Mouse (Mus musculus) intestine, embryonic 15.5 days (tissue): ENCODE data around the gene Cdk18. TPM values are rescaled to one million over a fixed set of nuclear protein-coding genes. Genes with fewer than 3 reads are reported as not detected.

ENCODE experiments used
- ATAC-seq: fragments of 200-750 bp; cut with Nextera tagmentation; 2 replicates; pipeline ENCODE4 v1.8.0; 2017; ENCODE audit warnings: moderate TSS enrichment, moderate library complexity
- H3K27ac ChIP-seq: fragments of 300-500 bp; sonication (generic); 2 replicates; pipeline ENCODE4 v1.5.1; 2015; ENCODE audit warnings: mild to moderate bottlenecking, inconsistent platforms
- H3K27me3 ChIP-seq: fragments of 300-500 bp; sonication (generic); replicated peaks from 2 replicates; pipeline ENCODE4 v1.6.1; 2015; ENCODE audit warnings: inconsistent platforms
- H3K36me3 ChIP-seq: fragments of 300-500 bp; sonication (generic); 2 replicates; pipeline ENCODE4 v1.6.1; 2015; ENCODE audit warnings: inconsistent platforms
- H3K4me1 ChIP-seq: fragments of 300-500 bp; sonication (generic); replicated peaks from 2 replicates; pipeline ENCODE4 v1.6.1; 2015; ENCODE audit warnings: inconsistent platforms
- H3K4me2 ChIP-seq: fragments of 300-500 bp; sonication (generic); replicated peaks from 2 replicates; pipeline ENCODE4 v1.6.1; 2015; ENCODE audit warnings: mild to moderate bottlenecking, inconsistent platforms
- H3K4me3 ChIP-seq: fragments of 300-500 bp; sonication (generic); replicated peaks from 2 replicates; pipeline ENCODE4 v1.5.1; 2015; ENCODE audit warnings: inconsistent platforms
- H3K9ac ChIP-seq: fragments of 300-500 bp; sonication (generic); 2 replicates; pipeline ENCODE4 v1.6.1; 2015; ENCODE audit warnings: inconsistent platforms
- H3K9me3 ChIP-seq: fragments of 300-500 bp; sonication (generic); 2 replicates; pipeline ENCODE4 v1.6.1; 2016; ENCODE audit warnings: inconsistent platforms
- WGBS: fragments of 180-500 bp; shearing (Covaris S2); methylation state at CpG from one replicate; pipeline ENCODE4 v1.1.7; 2015; 5-methylcytosine and 5-hydroxymethylcytosine counted together
- polyA plus RNA-seq: library from polyadenylated mRNA; unstranded; fragments of >200 nt; fragmentation: Nextera tagmentation; extraction: Ambion mirVana; gene quantifications from 2 replicates; pipeline ENCODE4 v1.2.1, GENCODE M21; 2015

Gene Cdk18
- polyA plus RNA-seq, 1 experiment from 2014 or later: 10.5 TPM

GRCm38 (mm10) chr1:132158741-132159140 is 19.3 kb upstream of the Cdk18 start:
- Histone ChIP-seq H3K36me3 (no peaks in the 10 kb centered on the region), H3K9me3 (no peaks in the 10 kb centered on the region), H3K9ac (no peak overlapping the region), H3K27ac (no peak overlapping the region), H3K27me3 (peaks cover 5% of the 10 kb centered on the region), H3K4me3 (no peak overlapping the region), H3K4me1 (peaks cover 9% of the 10 kb centered on the region; the same call in 1 of the 2 replicates), H3K4me2 (no peak overlapping the region)
- 0 out of 2 replicates have a peak, but pooled peaks have one; percentile 29 for ATAC-seq
- 37% methylated on average over 2 of the region's 2 CpGs for WGBS

GRCm38 (mm10) chr1:132157808-132158207 is 18.3 kb upstream of the Cdk18 start:
- no peak overlapping the region for H3K27ac ChIP-seq
- peak overlapping the region; percentile 34; the same call in 1 of the 2 replicates for H3K4me2 ChIP-seq
- no peak overlapping the region for H3K9ac ChIP-seq
- H3K4me1 ChIP-seq: peaks cover 9% of the 10 kb centered on the region; the same call in 1 of the 2 replicates
- WGBS: 32% methylated on average over 7 of the region's 7 CpGs
- peaks cover 5% of the 10 kb centered on the region for H3K27me3 ChIP-seq
- peak; percentile 10; the same call in 1 of the 2 replicates for ATAC-seq
- no peaks in the 10 kb centered on the region for H3K36me3 ChIP-seq
- H3K9me3 ChIP-seq: no peaks in the 10 kb centered on the region
- H3K4me3 ChIP-seq: no peak overlapping the region

GRCm38 (mm10) chr1:132157016-132157781 is 17.7 kb upstream of the Cdk18 start:
- ATAC-seq: peak; percentile 87
- WGBS: 22% methylated on average over 14 of the region's 14 CpGs
- Histone ChIP-seq H3K27ac (no peak overlapping the region), H3K4me1 (peaks cover 11% of the 10 kb centered on the region; the same call in 1 of the 2 replicates), H3K4me3 (no peak overlapping the region), H3K9me3 (no peaks in the 10 kb centered on the region), H3K27me3 (peaks cover 5% of the 10 kb centered on the region), H3K36me3 (no peaks in the 10 kb centered on the region), H3K4me2 (peak overlapping the region; percentile 34; the same call in 1 of the 2 replicates), H3K9ac (no peak overlapping the region)

GRCm38 (mm10) chr1:132155737-132156136 is 16.3 kb upstream of the Cdk18 start:
- H3K9me3 ChIP-seq: no peaks in the 10 kb centered on the region
- peaks cover 18% of the 10 kb centered on the region; the same call in 1 of the 2 replicates for H3K4me1 ChIP-seq
- ATAC-seq: no peak
- peaks cover 5% of the 10 kb centered on the region for H3K27me3 ChIP-seq
- H3K4me2 ChIP-seq: no peak overlapping the region
- WGBS: 10% methylated on average over 6 of the region's 6 CpGs
- no peak overlapping the region for H3K27ac ChIP-seq
- H3K9ac ChIP-seq: no peak overlapping the region
- H3K36me3 ChIP-seq: no peaks in the 10 kb centered on the region
- H3K4me3 ChIP-seq: no peak overlapping the region

- Histone ChIP-seq H3K36me3 (no peaks in the 10 kb centered on the region), H3K9ac (no peak overlapping the region), H3K4me2 (no peak overlapping the region), H3K9me3 (no peaks in the 10 kb centered on the region), H3K4me1 (peaks cover 19% of the 10 kb centered on the region; the same call in 1 of the 2 replicates), H3K4me3 (no peak overlapping the region), H3K27ac (no peak overlapping the region), H3K27me3 (peaks cover 5% of the 10 kb centered on the region; the same call in 1 of the 2 replicates)
- 50% methylated on average over 8 of the region's 8 CpGs for WGBS
- no peak for ATAC-seq
Observed at GRCm38 (mm10) chr1:132153691-132154090, 14.2 kb upstream of the Cdk18 start.

- WGBS: 62% methylated on average over 15 of the region's 15 CpGs
- H3K27me3 ChIP-seq: peaks cover 3% of the 10 kb centered on the region; the same call in 1 of the 2 replicates
- H3K4me3 ChIP-seq: no peak overlapping the region
- H3K4me1 ChIP-seq: peaks cover 19% of the 10 kb centered on the region; the same call in 1 of the 2 replicates
- no peak for ATAC-seq
- H3K27ac ChIP-seq: no peak overlapping the region
- H3K4me2 ChIP-seq: no peak overlapping the region
- no peak overlapping the region for H3K9ac ChIP-seq
- no peaks in the 10 kb centered on the region for H3K9me3 ChIP-seq
- no peaks in the 10 kb centered on the region for H3K36me3 ChIP-seq
Observed at GRCm38 (mm10) chr1:132153086-132153690, 13.7 kb upstream of the Cdk18 start.

GRCm38 (mm10) chr1:132151908-132152307 is 12.4 kb upstream of the Cdk18 start:
- H3K27me3 ChIP-seq: no peaks in the 10 kb centered on the region
- H3K27ac ChIP-seq: no peak overlapping the region
- H3K4me1 ChIP-seq: 0 out of 2 replicates have a peak, but pooled peaks cover 14% of the 10 kb centered on the region
- peak; percentile 27 for ATAC-seq
- no peak overlapping the region for H3K9ac ChIP-seq
- no peaks in the 10 kb centered on the region for H3K9me3 ChIP-seq
- 46% methylated on average over 2 of the region's 2 CpGs for WGBS
- no peaks in the 10 kb centered on the region for H3K36me3 ChIP-seq
- H3K4me2 ChIP-seq: no peak overlapping the region
- H3K4me3 ChIP-seq: no peak overlapping the region

GRCm38 (mm10) chr1:132150817-132151601 is 11.5 kb upstream of the Cdk18 start:
- no peak overlapping the region for H3K9ac ChIP-seq
- H3K4me1 ChIP-seq: 0 out of 2 replicates have a peak, but pooled peaks cover 14% of the 10 kb centered on the region
- WGBS: 72% methylated on average over 15 of the region's 15 CpGs
- H3K4me2 ChIP-seq: no peak overlapping the region
- no peaks in the 10 kb centered on the region for H3K36me3 ChIP-seq
- peak overlapping the region; percentile 14; the same call in 1 of the 2 replicates for H3K27ac ChIP-seq
- ATAC-seq: no peak; the same call in 1 of the 2 replicates
- H3K27me3 ChIP-seq: no peaks in the 10 kb centered on the region
- no peaks in the 10 kb centered on the region for H3K9me3 ChIP-seq
- no peak overlapping the region for H3K4me3 ChIP-seq

- Histone ChIP-seq H3K27me3 (no peaks in the 10 kb centered on the region), H3K9me3 (no peaks in the 10 kb centered on the region), H3K9ac (no peak overlapping the region), H3K4me2 (no peak overlapping the region), H3K27ac (peak overlapping the region; percentile 8; the same call in 1 of the 2 replicates), H3K36me3 (no peaks in the 10 kb centered on the region), H3K4me1 (0 out of 2 replicates have a peak, but pooled peaks cover 14% of the 10 kb centered on the region), H3K4me3 (no peak overlapping the region)
- WGBS: 38% methylated on average over 1 of the region's 1 CpGs
- ATAC-seq: peak; percentile 87
Observed at GRCm38 (mm10) chr1:132150171-132150570, 10.7 kb upstream of the Cdk18 start.

- ATAC-seq: no peak
- no peaks in the 10 kb centered on the region for H3K27me3 ChIP-seq
- WGBS: 71% methylated on average over 2 of the region's 2 CpGs
- H3K9me3 ChIP-seq: no peaks in the 10 kb centered on the region
- H3K4me2 ChIP-seq: no peak overlapping the region
- H3K4me3 ChIP-seq: no peak overlapping the region
- H3K27ac ChIP-seq: no peak overlapping the region
- no peaks in the 10 kb centered on the region for H3K36me3 ChIP-seq
- H3K9ac ChIP-seq: no peak overlapping the region
- 0 out of 2 replicates have a peak, but pooled peaks cover 14% of the 10 kb centered on the region for H3K4me1 ChIP-seq
Observed at GRCm38 (mm10) chr1:132149410-132149809, 9.9 kb upstream of the Cdk18 start.

- H3K27ac ChIP-seq: no peak overlapping the region
- no peak overlapping the region for H3K4me2 ChIP-seq
- H3K36me3 ChIP-seq: no peaks in the 10 kb centered on the region
- H3K9me3 ChIP-seq: no peaks in the 10 kb centered on the region
- 0 out of 2 replicates have a peak, but pooled peaks cover 7% of the 10 kb centered on the region for H3K4me1 ChIP-seq
- no peak overlapping the region for H3K4me3 ChIP-seq
- WGBS: 89% methylated on average over 8 of the region's 8 CpGs
- 0 out of 2 replicates have a peak, but pooled peaks cover 3% of the 10 kb centered on the region for H3K27me3 ChIP-seq
- no peak for ATAC-seq
- H3K9ac ChIP-seq: no peak overlapping the region
Observed at GRCm38 (mm10) chr1:132145973-132146685, 6.6 kb upstream of the Cdk18 start.
